Mouse (Mus musculus) liver, embryonic 14.5 days (tissue): Measurements from ENCODE around the gene Slfn8. TPM values are rescaled to one million over a fixed set of nuclear protein-coding genes. Genes with fewer than 3 reads are reported as not detected.
A peak's percentile ranks its signal among the peaks of the same experiment; 100 is the strongest.

Experiments
- ATAC-seq: fragments of 200-750 bp; cut with Nextera tagmentation; 2 replicates; pipeline ENCODE4 v1.8.0; 2017; ENCODE audit warnings: moderate number of reproducible peaks, mild to moderate bottlenecking, moderate library complexity; ENCODE audit not compliant: insufficient read depth
- DNase-seq, 3 experiments: peaks; one replicate each; pipeline ENCODE4 v3.0.0-alpha.2; 2012 to 2013; ENCODE audit warnings: low read depth in 3 of 3, low spot score in 3 of 3
- H3K27ac ChIP-seq: fragments of 300-500 bp; sonication (generic); 2 replicates; pipeline ENCODE4 v1.5.1; 2014; ENCODE audit warnings: moderate library complexity, mild to moderate bottlenecking, control low read depth, inconsistent platforms
- H3K27me3 ChIP-seq: fragments of 300-500 bp; sonication (generic); 2 replicates; pipeline ENCODE4 v1.6.1; 2014; ENCODE audit warnings: mild to moderate bottlenecking, low read length, moderate library complexity; ENCODE audit not compliant: control insufficient read depth, insufficient read depth
- H3K36me3 ChIP-seq: fragments of 300-500 bp; sonication (generic); replicated peaks from 2 replicates; pipeline ENCODE4 v1.6.1; 2014; ENCODE audit warnings: low read depth; ENCODE audit not compliant: control insufficient read depth, insufficient read depth
- H3K4me1 ChIP-seq, 2 experiments: fragments of 200-500 bp in 1 of 2; fragments of 300-500 bp in 1 of 2; sonication (generic) in 1 of 2; replicated peaks; 2 replicates each; pipeline ENCODE4 v1.6.1; 2012 to 2014; ENCODE audit warnings: antibody characterized with exemption in 1 of 2, inconsistent platforms in 1 of 2, low read length in 1 of 2; ENCODE audit not compliant: control insufficient read depth in 2 of 2, insufficient read depth in 2 of 2
- H3K4me2 ChIP-seq: fragments of 300-500 bp; sonication (generic); 2 replicates; pipeline ENCODE4 v1.6.1; 2014; ENCODE audit warnings: low read depth, mild to moderate bottlenecking, control low read depth, moderate library complexity
- H3K4me3 ChIP-seq, 2 experiments: fragments of 200-500 bp in 1 of 2; fragments of 300-500 bp in 1 of 2; sonication (generic) in 1 of 2; 2 replicates each; pipeline ENCODE4 v1.5.1; 2012 to 2014; ENCODE audit warnings: low read depth in 2 of 2, low read length in 2 of 2, mild to moderate bottlenecking in 2 of 2, control low read depth in 1 of 2, inconsistent platforms in 1 of 2, moderate library complexity in 1 of 2; ENCODE audit not compliant: insufficient read depth in 1 of 2
- H3K9ac ChIP-seq: fragments of 300-500 bp; sonication (generic); replicated peaks from 2 replicates; pipeline ENCODE4 v1.6.1; 2014; ENCODE audit warnings: mild to moderate bottlenecking, control low read depth, moderate library complexity
- H3K9me3 ChIP-seq: fragments of 300-500 bp; sonication (generic); 2 replicates; pipeline ENCODE4 v1.6.1; 2016; ENCODE audit warnings: low read length, mixed read lengths; ENCODE audit not compliant: control insufficient read depth
- CTCF ChIP-seq: IDR thresholded peaks from 2 replicates; pipeline ENCODE4 v1.5.1; 2016; ENCODE audit warnings: antibody characterized with exemption, low read depth, control low read depth
- EP300 ChIP-seq: IDR thresholded peaks from 2 replicates; pipeline ENCODE4 v1.6.1; 2016; ENCODE audit warnings: antibody characterized with exemption, low read depth
- WGBS: fragments of 180-500 bp; shearing (Covaris S2); extraction: QIAGEN DNeasy Blood & Tissue Kit; methylation state at CpG from one replicate; pipeline ENCODE4 v1.1.7; 2014; ENCODE audit not compliant: insufficient replicate concordance; 5-methylcytosine and 5-hydroxymethylcytosine counted together
- microRNA-seq: library from miRNA; unstranded; fragments of <30 nt; microRNA quantifications from one replicate; pipeline ENCODE4, GENCODE M21; 2016
- polyA plus RNA-seq, 2 experiments: library from polyadenylated mRNA; depleted of rRNA in 1 of 2; stranded (reverse) in 1 of 2; unstranded in 1 of 2; fragments of >200 nt; fragmentation: Nextera tagmentation in 1 of 2; extraction: Ambion mirVana in 1 of 2; gene quantifications; 2 replicates each; pipeline versions ENCODE4 v1.2.1 to v1.2.3; 2012 to 2014

Gene Slfn8
- polyA plus RNA-seq, 2 experiments, result 0.18 to 0.22 TPM

DNA sequence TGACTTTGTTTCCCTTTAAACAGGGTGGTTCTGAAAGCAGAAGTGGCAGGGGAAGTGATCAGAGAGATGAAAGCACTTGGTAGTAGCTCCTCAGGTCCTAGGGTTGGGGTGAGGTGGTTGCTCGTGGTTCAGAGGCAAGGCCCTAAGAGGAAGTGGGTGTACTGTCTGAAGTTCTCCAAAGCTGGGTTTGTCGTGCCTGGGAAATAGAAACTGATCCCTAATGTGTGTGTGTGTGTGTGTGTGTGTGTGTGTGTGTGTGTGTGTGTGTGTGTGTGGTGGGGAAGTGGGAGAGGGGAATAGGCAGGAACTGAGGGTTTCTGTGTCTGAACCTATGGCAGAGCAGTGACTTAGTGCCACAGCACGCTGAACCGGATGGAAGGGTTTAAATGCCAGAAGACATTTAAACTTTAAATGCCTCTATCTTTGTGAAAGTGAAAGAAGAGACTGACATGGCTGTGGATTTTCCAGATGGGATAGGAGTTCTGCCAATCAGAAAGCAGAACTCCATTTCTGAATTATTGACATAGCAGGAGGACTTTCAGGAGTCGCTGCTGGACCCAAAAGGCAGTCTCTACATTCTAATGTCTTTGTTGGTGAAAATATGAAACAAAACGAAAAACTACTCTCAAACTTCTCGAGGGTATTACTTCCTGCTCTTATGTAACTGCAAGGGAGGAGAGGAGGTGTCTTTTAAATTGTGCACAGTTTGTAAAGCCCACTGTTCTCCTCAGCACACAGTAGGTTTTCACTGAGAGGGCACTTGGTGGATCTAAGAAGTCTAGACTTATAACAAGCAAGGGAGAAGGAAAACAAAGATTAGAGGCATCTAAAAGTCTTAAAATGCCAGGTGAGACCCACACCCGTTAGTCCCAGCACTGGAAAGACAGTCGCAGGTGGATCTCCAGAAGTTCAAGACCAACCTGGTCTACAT is 67.7 kb downstream of the Slfn8 start:
- no peak overlapping the region for H3K4me3 ChIP-seq
- H3K27me3 ChIP-seq, result peaks cover 32% of the 10 kb centered on the region
- H3K4me2 ChIP-seq, result peak overlapping the region; percentile 3
- no peak for ATAC-seq
- no peaks in the 10 kb centered on the region for H3K36me3 ChIP-seq
- no peak overlapping the region for H3K27ac ChIP-seq
- H3K9me3 ChIP-seq, result no peaks in the 10 kb centered on the region
- no peak for TF ChIP-seq CTCF
- no peak for TF ChIP-seq EP300
- no peak for DNase-seq
- H3K9ac ChIP-seq, result no peak overlapping the region
- WGBS, result 27% methylated on average over 9 of the region's 9 CpGs
- H3K4me1 ChIP-seq, result no peaks in the 10 kb centered on the region

Small RNA genes lying within 50 kb of the gene (microRNA-seq; reads per million reads assigned to microRNA genes)
- gene Gm27598 (not detected), gene Mir7679 (not detected)

Other genes with a start within 250 kb of the Slfn8 start
- 6.3 and 6.5 TPM in 2 replicates for gene Lig3, start 239.7 kb downstream of the Slfn8 start, polyA plus RNA-seq (2012; rRNA removed)
- gene Lig3, start 239.7 kb downstream of the Slfn8 start, polyA plus RNA-seq (2014; fragmentation: Nextera tagmentation; extraction: Ambion mirVana), result 8.3 and 10.3 TPM in 2 replicates
- gene Rffl, start 149.6 kb downstream of the Slfn8 start, polyA plus RNA-seq (2012; rRNA removed), result 12.6 and 12.9 TPM in 2 replicates
- 19.0 and 20.6 TPM in 2 replicates for gene Rffl, start 149.6 kb downstream of the Slfn8 start, polyA plus RNA-seq (2014; fragmentation: Nextera tagmentation; extraction: Ambion mirVana)
- 2.8 and 3.5 TPM in 2 replicates for gene Rad51d, start 130.2 kb downstream of the Slfn8 start, polyA plus RNA-seq (2012; rRNA removed)
- 5.8 and 6.8 TPM in 2 replicates for gene Rad51d, start 130.2 kb downstream of the Slfn8 start, polyA plus RNA-seq (2014; fragmentation: Nextera tagmentation; extraction: Ambion mirVana)
- 0.07 and 0.09 TPM in 2 replicates for gene Fndc8, start 128.7 kb downstream of the Slfn8 start, polyA plus RNA-seq (2012; rRNA removed)
- gene Fndc8, start 128.7 kb downstream of the Slfn8 start, polyA plus RNA-seq (2014; fragmentation: Nextera tagmentation; extraction: Ambion mirVana), result 0.04 and 0.18 TPM in 2 replicates
- 26.1 and 27.2 TPM in 2 replicates for gene Nle1, start 112.4 kb downstream of the Slfn8 start, polyA plus RNA-seq (2012; rRNA removed)
- gene Nle1, start 112.4 kb downstream of the Slfn8 start, polyA plus RNA-seq (2014; fragmentation: Nextera tagmentation; extraction: Ambion mirVana), result 11.9 and 13.8 TPM in 2 replicates
- gene Unc45b, start 110.3 kb downstream of the Slfn8 start, polyA plus RNA-seq (2012; rRNA removed), result 0.21 and 0.45 TPM in 2 replicates
- gene Unc45b, start 110.3 kb downstream of the Slfn8 start, polyA plus RNA-seq (2014; fragmentation: Nextera tagmentation; extraction: Ambion mirVana), result 0.57 and 0.95 TPM in 2 replicates
- gene Slfn5, start 69.5 kb downstream of the Slfn8 start, polyA plus RNA-seq (2012; rRNA removed), result 0.31 and 0.54 TPM in 2 replicates
- gene Slfn5, start 69.5 kb downstream of the Slfn8 start, polyA plus RNA-seq (2014; fragmentation: Nextera tagmentation; extraction: Ambion mirVana), result 0.81 and 0.84 TPM in 2 replicates
- gene Slfn9, start 29.0 kb downstream of the Slfn8 start, polyA plus RNA-seq (2012; rRNA removed), result 1.8 and 3.8 TPM in 2 replicates
- gene Slfn9, start 29.0 kb downstream of the Slfn8 start, polyA plus RNA-seq (2014; fragmentation: Nextera tagmentation; extraction: Ambion mirVana), result 5.6 and 5.7 TPM in 2 replicates
- 2.4 and 3.6 TPM in 2 replicates for gene Slfn2, start 44.3 kb upstream of the Slfn8 start, polyA plus RNA-seq (2012; rRNA removed)
- 7.4 and 8.8 TPM in 2 replicates for gene Slfn2, start 44.3 kb upstream of the Slfn8 start, polyA plus RNA-seq (2014; fragmentation: Nextera tagmentation; extraction: Ambion mirVana)
- 0.12 and 0.21 TPM in 2 replicates for gene Slfn1, start 96.0 kb upstream of the Slfn8 start, polyA plus RNA-seq (2012; rRNA removed)
- gene Slfn1, start 96.0 kb upstream of the Slfn8 start, polyA plus RNA-seq (2014; fragmentation: Nextera tagmentation; extraction: Ambion mirVana), result 0.08 and 0.28 TPM in 2 replicates
- 0.21 and 0.37 TPM in 2 replicates for gene Slfn4, start 154.4 kb upstream of the Slfn8 start, polyA plus RNA-seq (2012; rRNA removed)
- 0.10 and 0.25 TPM in 2 replicates for gene Slfn4, start 154.4 kb upstream of the Slfn8 start, polyA plus RNA-seq (2014; fragmentation: Nextera tagmentation; extraction: Ambion mirVana)
- gene Slfn3, start 170.5 kb upstream of the Slfn8 start, polyA plus RNA-seq (2012; rRNA removed), result 1.3 and 2.6 TPM in 2 replicates
- gene Slfn3, start 170.5 kb upstream of the Slfn8 start, polyA plus RNA-seq (2014; fragmentation: Nextera tagmentation; extraction: Ambion mirVana), result 2.4 and 2.7 TPM in 2 replicates